Mouse (Mus musculus): ENCODE measurements around the gene Spsb3.

- TF ChIP-seq GATA1 (IDR thresholded peaks at IDR 0.05; ENCODE audit: borderline replicate concordance, low read length) (no peak), FLI1 (IDR thresholded peaks at IDR 0.05; ENCODE audit: low read length) (no peak)
These were observed 46.0 kb downstream of the Spsb3 start for GRCm38 (mm10) chr17:24932431-24932830.

Data from megakaryocyte, embryonic 14.5 days (primary cell).